In the genomic region with DNA sequence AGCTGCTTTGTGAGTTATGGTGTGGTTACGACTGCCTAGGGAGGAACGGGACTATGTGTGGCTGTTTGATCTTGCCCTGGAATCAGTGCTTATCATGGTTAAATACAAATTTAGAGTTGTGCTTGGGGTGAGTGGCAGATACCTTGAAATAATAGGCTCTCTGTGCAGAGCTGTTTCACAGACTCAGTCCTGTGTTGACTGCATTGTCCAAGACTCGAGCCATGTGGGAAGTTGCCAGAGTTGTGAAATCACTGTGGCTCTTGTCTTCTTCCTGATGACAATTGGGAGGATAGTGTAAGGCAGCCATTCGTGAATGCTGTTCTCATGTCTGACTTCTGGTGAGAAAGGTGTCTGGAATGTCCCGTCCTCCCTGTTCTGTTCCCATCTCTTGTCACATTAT, we compare ENCODE assay signal across 11 mouse cellular contexts.
DNase-seq lines count a peak whose midpoint lies in the region; ATAC-seq lines count a peak whose summit lies in the region.
"Had no signal": no experiment of that assay in that cellular context is flagged by ENCODE, and none has a peak within 500 bp of the region (broad histone marks: within the 10 kb centered on the region; RNA-seq: fewer than 3 reads in every experiment).

No protein-coding gene starts in this region.

- no peak overlapping the region for H3K9ac ChIP-seq in intestine, embryonic 14.5 days (ENCODE audit: low read length)
- no peak overlapping the region for H3K9ac ChIP-seq in intestine, embryonic 16.5 days (ENCODE audit: low read depth, low read length)
- no peak overlapping the region for H3K9ac ChIP-seq in forebrain, embryonic 12.5 days
- H3K9ac ChIP-seq: limb, embryonic 13.5 days had no signal

- no peak overlapping the region for H3K4me2 ChIP-seq in intestine, embryonic 14.5 days (ENCODE audit: low read length)
- no peak overlapping the region for H3K4me2 ChIP-seq in intestine, embryonic 16.5 days (ENCODE audit: low read depth, low read length)
- no peak overlapping the region for H3K4me2 ChIP-seq in forebrain, embryonic 12.5 days
- H3K4me2 ChIP-seq: limb, embryonic 13.5 days had no signal

- ATAC-seq in intestine, embryonic 14.5 days (replicated peaks; ENCODE audit: low FRiP score, low TSS enrichment, low read depth), result 0 out of 2 replicates have a peak, but pooled peaks have one; percentile 15
- no peak for ATAC-seq in intestine, embryonic 16.5 days
- ATAC-seq in forebrain, embryonic 12.5 days (ENCODE audit: low FRiP score), result no peak

- 0 out of 2 replicates have a peak, but pooled peaks cover 7% of the 10 kb centered on the region for H3K4me1 ChIP-seq in intestine, embryonic 14.5 days (replicated peaks; ENCODE audit: control insufficient read depth, insufficient read depth, low read length)
- peaks cover 3% of the 10 kb centered on the region; the same call in 1 of the 2 replicates for H3K4me1 ChIP-seq in intestine, embryonic 16.5 days (ENCODE audit: control insufficient read depth, insufficient read depth, low read length)
- no peaks in the 10 kb centered on the region for H3K4me1 ChIP-seq in forebrain, embryonic 12.5 days

- H3K27me3 ChIP-seq in intestine, embryonic 14.5 days (replicated peaks; ENCODE audit: control insufficient read depth, insufficient read depth, low read length), result no peaks in the 10 kb centered on the region
- H3K27me3 ChIP-seq in intestine, embryonic 16.5 days (replicated peaks; ENCODE audit: control insufficient read depth, insufficient read depth, low read length), result no peaks in the 10 kb centered on the region
- no peaks in the 10 kb centered on the region for H3K27me3 ChIP-seq in forebrain, embryonic 12.5 days

- no peaks in the 10 kb centered on the region for H3K36me3 ChIP-seq in intestine, embryonic 14.5 days (ENCODE audit: control insufficient read depth, insufficient read depth, low read length)
- no peaks in the 10 kb centered on the region for H3K36me3 ChIP-seq in intestine, embryonic 16.5 days (ENCODE audit: control insufficient read depth, insufficient read depth, low read length)
- no peaks in the 10 kb centered on the region for H3K36me3 ChIP-seq in forebrain, embryonic 12.5 days (replicated peaks)
- H3K36me3 ChIP-seq: limb, embryonic 13.5 days had no signal

- no peaks in the 10 kb centered on the region for H3K9me3 ChIP-seq in intestine, embryonic 14.5 days (ENCODE audit: control insufficient read depth, low read length)
- no peaks in the 10 kb centered on the region for H3K9me3 ChIP-seq in intestine, embryonic 16.5 days (ENCODE audit: control insufficient read depth, low read length)
- no peaks in the 10 kb centered on the region for H3K9me3 ChIP-seq in forebrain, embryonic 12.5 days
- H3K9me3 ChIP-seq: limb, embryonic 13.5 days had no signal

- WGBS in intestine, embryonic 14.5 days, result 53% methylated on average over 5 of the region's 5 CpGs
- 53% methylated on average over 5 of the region's 5 CpGs for WGBS in intestine, embryonic 16.5 days
- WGBS in forebrain, embryonic 12.5 days, result 74% methylated on average over 5 of the region's 5 CpGs

- H3K4me3 ChIP-seq in intestine, embryonic 14.5 days (ENCODE audit: low read depth, low read length), result no peak overlapping the region
- no peak overlapping the region for H3K4me3 ChIP-seq in intestine, embryonic 16.5 days (ENCODE audit: low read length)
- H3K4me3 ChIP-seq in forebrain, embryonic 12.5 days (replicated peaks), result no peak overlapping the region
- H3K4me3 ChIP-seq: limb, embryonic 13.5 days; myocyte had no signal

- no peak for DNase-seq in intestine, embryonic 14.5 days (ENCODE audit: low spot score)
- peak; percentile 93 for DNase-seq in Muller cell, postnatal 12 days (ENCODE audit: inconsistent ontology term)
- DNase-seq in gastrocnemius, postnatal 10 days, result peak; percentile 31
- peak; percentile 55 for DNase-seq in heart, postnatal 4 days
- DNase-seq in spleen, postnatal 14 days (ENCODE audit: low spot score in 2 of 2), result no peak
- DNase-seq in spleen, adult 18-20 months, result no peak
- DNase-seq: kidney, adult 18-20 months had no signal

- H3K27ac ChIP-seq in intestine, embryonic 14.5 days (ENCODE audit: low read depth), result no peak overlapping the region
- no peak overlapping the region for H3K27ac ChIP-seq in intestine, embryonic 16.5 days (ENCODE audit: low read length)
- no peak overlapping the region for H3K27ac ChIP-seq in forebrain, embryonic 12.5 days
- H3K27ac ChIP-seq: limb, embryonic 13.5 days had no signal

Comparison
In these comparisons a context has a peak if more than half of its experiments do, and no peak if none do; other contexts are left out.
1. DNase-seq: peak in Muller cell, postnatal 12 days (single experiment), gastrocnemius, postnatal 10 days (single experiment) and heart, postnatal 4 days (single experiment); none in intestine, embryonic 14.5 days (single experiment), spleen, postnatal 14 days (0 of 2) and spleen, adult 18-20 months (0 of 2).